Mouse (Mus musculus): ENCODE results near the gene Plgrkt. TPM values are rescaled to one million over a fixed set of nuclear protein-coding genes. Genes with fewer than 3 reads are reported as not detected.
"Not testable (repeated sequence)": the region's sequence is repeated elsewhere in the genome, so short reads cannot be mapped to it uniquely, and the experiment has no call there.

Plgrkt gene
- 10 to 100 TPM; 27.6 to 29.3 TPM for total RNA-seq (2021)
- long read RNA-seq, experiment 1, partial matches to known transcripts = 3 of 5 reads
- long read RNA-seq, experiment 1, other reads (novel, unspliced or antisense) = 1 of 5 reads
- long read RNA-seq, experiment 2, partial matches to known transcripts = 1 of 7 reads
- long read RNA-seq, experiment 2, other reads (novel, unspliced or antisense) = 4 of 7 reads

DNA sequence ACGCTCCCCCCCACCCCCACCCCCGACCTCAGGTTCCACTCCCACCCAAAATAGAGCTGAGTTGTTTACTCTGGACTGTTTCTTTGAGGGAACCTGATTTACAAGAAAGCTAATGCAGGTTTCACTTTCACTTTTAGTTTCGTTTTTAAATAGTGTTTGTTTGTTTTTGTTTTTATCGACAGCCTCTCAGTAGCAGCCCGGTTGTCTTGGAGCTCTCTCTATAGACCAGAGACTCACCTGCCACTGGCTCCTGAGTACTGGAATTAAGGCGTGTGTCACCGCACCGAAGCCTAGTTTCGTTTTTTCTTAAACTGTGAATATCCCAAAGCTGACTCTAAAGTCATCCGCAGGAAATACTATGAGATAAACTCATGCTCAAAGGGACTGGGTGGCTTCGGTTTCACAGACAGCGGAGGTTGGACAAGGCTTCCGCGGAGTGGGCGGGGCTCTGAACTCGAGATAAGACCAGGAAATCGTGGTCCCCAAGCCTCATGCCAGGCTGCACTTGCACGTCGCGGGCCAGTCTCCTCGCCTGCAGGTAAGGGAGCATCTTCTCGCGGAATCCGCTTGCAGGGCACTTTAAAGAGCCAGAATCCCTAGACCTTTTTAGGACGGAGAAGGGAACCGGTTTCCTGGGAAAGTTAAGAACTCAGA lies at the start of gene Plgrkt, which contains the start of gene Cd274:
TSS of gene Plgrkt (minus strand) at position 422 of the 654 bp plus-strand sequence.
TSS of gene Cd274 (plus strand) at position 487 of the 654 bp plus-strand sequence.
- intact Hi-C loops (cut with DNase I) = no loop called here
- DNase-seq (ENCODE audit: extremely low spot score in 1 of 2, low spot score in 2 of 2) = peak; percentile 36 to 43
- H3K27ac ChIP-seq = peak within 1 kb of the TSS; percentile 69
- no peak for TF ChIP-seq CTCF (IDR thresholded peaks at IDR 0.05)
- H3K4me3 ChIP-seq = peak within 1 kb of the TSS; percentile 59

DNA sequence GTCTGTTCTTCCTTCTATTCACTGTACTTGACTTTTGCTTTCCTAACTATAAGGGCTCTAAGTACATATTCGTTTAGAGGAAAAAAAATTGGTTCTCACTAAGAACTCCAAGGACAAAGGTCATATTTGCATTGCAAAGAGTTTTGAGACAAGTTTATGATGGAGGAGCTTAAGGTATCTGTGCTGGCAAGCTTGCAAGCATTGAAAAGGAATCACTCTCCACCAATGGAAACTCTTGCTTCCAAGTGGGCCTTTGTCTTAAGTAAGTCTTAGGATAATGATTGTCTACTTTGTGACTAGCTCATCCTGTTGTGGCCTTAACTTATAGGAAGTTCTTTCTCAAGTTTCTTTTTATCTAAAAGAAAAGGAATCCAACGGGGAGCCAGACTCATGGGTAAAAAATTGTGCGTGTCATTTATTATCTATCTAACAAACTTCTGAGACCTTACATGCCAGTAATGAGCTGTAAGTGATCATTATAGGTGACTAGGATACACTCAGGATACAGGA lies 49.3 kb upstream of the Plgrkt start:
- no peak for DNase-seq (ENCODE audit: extremely low spot score in 1 of 2, low spot score in 2 of 2)
- H3K4me3 ChIP-seq = no peak overlapping the region
- no peak for TF ChIP-seq CTCF (IDR thresholded peaks at IDR 0.05)
- intact Hi-C loops (cut with DNase I) = no loop called here
- H3K27ac ChIP-seq = no peak overlapping the region

DNA sequence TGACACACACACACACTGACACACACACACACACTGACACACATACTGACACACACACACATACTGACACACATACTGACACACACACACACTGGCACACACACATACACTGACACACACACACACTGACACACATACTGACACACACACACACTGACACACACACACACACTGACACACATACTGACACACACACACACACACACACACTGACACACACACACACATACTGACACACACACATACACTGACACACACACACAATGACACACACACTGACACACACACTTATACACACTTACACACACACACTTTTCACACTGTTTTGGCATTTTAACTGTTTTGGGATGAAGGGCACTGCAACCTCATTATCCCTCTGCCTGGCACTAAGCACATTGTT lies 47.7 kb upstream of the Plgrkt start:
- DNase-seq (ENCODE audit: extremely low spot score in 1 of 2, low spot score in 2 of 2); H3K4me3 ChIP-seq; intact Hi-C loops (cut with DNase I); H3K27ac ChIP-seq: not testable (repeated sequence)

DNA sequence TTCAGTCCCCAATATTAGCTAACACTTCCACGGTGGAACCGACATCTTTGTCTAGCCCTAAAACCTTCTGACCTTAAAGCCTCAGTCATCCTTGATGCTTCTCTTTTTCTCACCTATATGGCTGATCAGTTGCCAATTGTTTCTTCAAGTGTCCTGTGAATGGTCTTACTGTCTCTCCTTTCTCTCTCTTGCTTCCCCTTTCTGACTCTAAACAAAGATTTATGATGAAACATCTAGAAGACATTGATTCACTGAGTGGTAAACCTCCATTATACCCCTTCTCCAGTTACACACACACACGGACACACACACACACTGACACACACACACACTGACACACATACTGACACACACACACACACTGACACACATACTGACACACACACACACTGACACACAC lies 47.3 kb upstream of the Plgrkt start:
- intact Hi-C loops (cut with DNase I) = no loop called here

DNA sequence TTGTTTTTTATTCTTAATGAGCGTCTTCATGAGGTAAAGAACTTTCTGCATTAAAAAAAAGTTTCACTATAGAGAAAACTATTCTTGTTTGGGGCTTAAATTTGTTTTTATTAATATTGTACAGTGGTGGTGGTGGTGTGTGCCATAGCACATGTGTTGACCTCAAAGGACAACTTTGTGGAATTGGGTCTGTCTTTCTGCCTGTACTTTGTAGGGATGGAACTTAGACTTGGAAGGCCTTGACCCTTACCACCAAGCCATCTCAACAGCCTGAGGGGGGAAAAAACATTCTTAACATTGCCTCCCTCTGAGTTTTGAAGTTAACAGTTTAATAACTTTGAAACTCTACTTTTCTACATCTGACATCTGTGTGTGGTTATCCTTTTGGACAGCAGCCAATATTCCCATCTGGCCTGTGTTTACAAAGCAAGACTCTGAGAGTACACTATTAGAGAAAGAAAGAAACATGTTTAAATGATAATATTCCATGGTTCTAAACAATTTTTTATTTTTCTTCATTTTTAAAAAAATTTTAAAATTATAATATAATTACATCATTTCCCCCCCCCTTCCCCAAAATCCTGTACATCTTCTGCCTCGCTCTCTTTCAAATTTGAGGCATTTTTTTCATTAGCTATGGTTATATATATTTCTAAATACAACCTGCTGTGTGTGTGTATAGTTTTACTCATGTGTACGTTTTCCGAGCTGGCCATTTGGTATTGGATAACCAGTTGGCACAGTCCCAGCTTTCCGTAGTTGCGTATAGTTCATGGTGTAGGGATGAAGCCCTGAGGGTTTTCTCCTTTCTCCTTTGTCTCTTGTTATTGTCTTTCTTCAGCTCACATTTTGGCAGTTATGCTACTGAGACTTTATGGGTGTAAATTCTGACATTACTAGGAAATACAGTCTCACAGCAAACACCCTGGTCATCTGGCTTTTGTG lies 45.6 kb upstream of the Plgrkt start:
- no peak for DNase-seq (ENCODE audit: extremely low spot score in 1 of 2, low spot score in 2 of 2)
- Histone ChIP-seq H3K4me3 (no peak overlapping the region), H3K27ac (no peak overlapping the region)
- intact Hi-C loops (cut with DNase I) = no loop called here
- TF ChIP-seq CTCF (IDR thresholded peaks at IDR 0.05) = no peak

More for the DNA sequence above, 47.3 kb upstream of the Plgrkt start:
- no peak for TF ChIP-seq CTCF (IDR thresholded peaks at IDR 0.05)
- H3K4me3 ChIP-seq = no peak overlapping the region
- DNase-seq (ENCODE audit: extremely low spot score in 1 of 2, low spot score in 2 of 2) = no peak
- H3K27ac ChIP-seq = no peak overlapping the region

DNA sequence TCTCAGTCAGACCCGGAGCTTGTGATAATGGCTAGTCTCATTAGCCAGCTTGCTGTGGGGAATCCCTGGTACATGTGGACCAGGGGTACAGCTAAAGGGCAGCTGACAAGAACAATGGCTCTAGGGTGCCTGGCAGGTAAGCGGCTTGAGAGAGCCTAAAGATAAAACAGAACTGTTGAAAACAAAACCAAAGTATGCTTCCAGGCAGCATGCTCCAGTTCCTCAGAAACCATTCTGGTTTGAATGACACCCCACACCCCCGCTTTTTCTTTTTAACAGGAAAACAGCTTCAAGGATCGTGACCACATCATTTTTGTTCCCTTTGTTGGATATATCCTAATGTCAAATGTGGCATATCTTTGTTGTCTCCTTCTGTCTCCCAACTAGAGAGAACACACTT lies 43.4 kb upstream of the Plgrkt start, which contains the start of gene Pdcd1lg2:
TSS of gene Pdcd1lg2 (plus strand) at position 301 of the 400 bp plus-strand sequence.
- TF ChIP-seq CTCF (IDR thresholded peaks at IDR 0.05) = no peak
- no peak for DNase-seq (ENCODE audit: extremely low spot score in 1 of 2, low spot score in 2 of 2)
- Histone ChIP-seq H3K27ac (no peak within 1 kb of the TSS), H3K4me3 (no peak within 1 kb of the TSS)
- intact Hi-C loops (cut with DNase I) = no loop called here

DNA sequence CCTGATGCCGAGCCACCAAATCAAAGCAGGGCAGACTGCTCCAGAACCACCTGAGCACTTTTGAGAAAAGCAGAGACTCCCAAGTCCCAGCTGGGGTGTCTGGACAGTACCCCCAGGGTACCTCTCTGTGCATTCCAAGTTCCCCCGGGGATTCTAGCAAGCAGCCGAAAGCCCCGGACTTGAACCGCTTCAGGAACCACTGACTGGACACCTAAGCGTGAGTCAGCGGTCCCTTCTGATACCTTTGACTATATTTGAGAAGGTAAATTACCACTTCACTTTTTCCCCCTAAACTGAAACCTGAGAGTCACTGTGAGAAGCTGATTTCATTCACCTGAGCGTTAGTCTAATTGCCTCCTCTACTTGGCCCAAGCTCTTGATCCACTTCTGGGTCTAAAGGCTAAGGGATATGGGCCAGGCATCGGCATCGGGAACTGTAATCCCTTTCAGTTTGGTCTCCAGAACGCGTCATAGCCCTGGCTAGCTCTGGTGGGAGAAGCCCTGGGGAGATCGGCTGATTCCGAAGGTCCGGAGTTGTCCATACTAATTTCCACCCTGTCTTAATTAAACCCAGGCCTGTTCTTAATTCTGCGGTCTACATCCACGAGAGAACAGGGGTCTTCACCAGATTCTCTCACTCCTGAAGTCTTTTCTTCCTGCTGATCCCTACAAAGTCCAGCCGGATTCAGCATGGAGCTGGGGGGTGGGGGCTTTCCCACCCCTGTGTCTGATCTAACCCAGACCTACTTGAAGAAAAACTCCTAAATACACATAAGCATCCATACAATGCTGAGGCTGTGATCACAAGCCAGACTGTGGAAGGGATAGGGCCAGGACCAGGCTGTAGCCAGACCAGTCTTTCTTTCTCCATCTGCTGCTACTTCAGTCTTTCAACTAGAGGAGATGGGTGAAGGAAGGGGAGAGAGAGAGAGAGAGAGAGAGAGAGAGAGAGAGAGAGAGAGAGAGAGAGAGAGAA lies 39.1 kb upstream of the Plgrkt start:
- Histone ChIP-seq H3K27ac (no peak overlapping the region), H3K4me3 (no peak overlapping the region)
- no peak for DNase-seq (ENCODE audit: extremely low spot score in 1 of 2, low spot score in 2 of 2)
- intact Hi-C loops (cut with DNase I) = no loop called here
- no peak for TF ChIP-seq CTCF (IDR thresholded peaks at IDR 0.05)

DNA sequence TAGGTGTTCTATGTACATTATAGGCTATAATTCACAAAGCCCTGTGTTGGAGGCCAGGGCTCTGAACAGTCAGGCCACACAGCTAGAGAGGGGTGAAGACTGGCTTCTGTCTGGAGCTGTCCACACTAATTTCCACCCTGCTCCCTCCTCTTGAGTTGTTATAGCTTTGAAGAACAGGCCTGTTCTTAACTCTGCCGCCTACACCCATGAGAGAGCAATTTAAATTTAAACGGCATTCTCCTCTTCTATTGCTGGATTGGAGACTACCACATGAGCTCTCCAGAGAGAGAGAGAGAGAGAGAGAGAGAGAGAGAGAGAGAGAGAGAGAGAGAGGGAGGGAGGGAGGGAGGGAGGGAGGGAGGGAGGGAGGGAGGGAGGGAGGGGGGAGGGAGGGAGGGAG lies 38.2 kb upstream of the Plgrkt start:
- Histone ChIP-seq H3K27ac (no peak overlapping the region), H3K4me3 (no peak overlapping the region)
- TF ChIP-seq CTCF (IDR thresholded peaks at IDR 0.05) = no peak
- no peak for DNase-seq (ENCODE audit: extremely low spot score in 1 of 2, low spot score in 2 of 2)
- intact Hi-C loops (cut with DNase I) = no loop called here

DNA sequence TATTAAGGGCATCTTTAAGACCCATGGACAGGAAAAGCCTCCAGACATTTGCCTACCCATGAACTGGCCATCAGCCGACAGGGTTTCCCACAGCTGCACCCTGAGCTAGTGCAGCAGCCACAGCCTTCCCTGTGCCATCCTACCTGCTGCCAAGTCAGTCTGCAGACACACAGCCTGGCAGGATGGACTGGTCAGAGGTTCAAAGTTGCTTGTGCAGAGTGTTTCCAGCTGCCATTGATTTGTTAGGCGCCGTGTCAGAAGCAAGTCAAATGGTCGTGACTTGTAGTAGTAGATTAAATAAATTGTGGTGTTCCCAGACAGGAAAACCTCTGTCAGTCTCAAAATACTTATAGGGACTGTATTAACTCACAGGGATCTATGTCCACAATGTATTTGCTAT lies 36.1 kb upstream of the Plgrkt start:
- intact Hi-C loops (cut with DNase I) = no loop called here
- H3K4me3 ChIP-seq = no peak overlapping the region
- no peak for TF ChIP-seq CTCF (IDR thresholded peaks at IDR 0.05)
- H3K27ac ChIP-seq = no peak overlapping the region
- DNase-seq (ENCODE audit: extremely low spot score in 1 of 2, low spot score in 2 of 2) = no peak

DNA sequence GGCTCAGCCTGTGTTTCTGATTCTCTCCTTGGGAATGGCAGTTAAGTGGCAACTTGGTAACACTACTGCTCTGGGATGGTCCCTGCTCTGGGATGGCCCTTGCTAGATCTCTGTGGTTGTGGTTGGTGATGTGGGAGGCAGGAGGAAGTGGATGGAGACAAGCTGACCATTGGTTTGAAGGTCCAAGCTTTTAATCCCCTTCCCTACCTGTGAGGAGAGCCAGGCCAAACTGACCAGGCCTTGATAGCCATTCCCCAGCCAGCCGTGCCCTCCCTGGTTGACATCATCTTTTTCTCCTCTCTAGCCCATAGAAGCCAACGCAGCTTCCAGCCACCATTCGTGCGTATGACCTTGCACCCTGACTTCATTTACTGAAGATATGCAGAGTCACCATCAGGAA lies 35.4 kb upstream of the Plgrkt start:
- TF ChIP-seq CTCF (IDR thresholded peaks at IDR 0.05) = no peak
- intact Hi-C loops (cut with DNase I) = no loop called here
- H3K27ac ChIP-seq = no peak overlapping the region
- H3K4me3 ChIP-seq = no peak overlapping the region
- DNase-seq (ENCODE audit: extremely low spot score in 1 of 2, low spot score in 2 of 2) = no peak

DNA sequence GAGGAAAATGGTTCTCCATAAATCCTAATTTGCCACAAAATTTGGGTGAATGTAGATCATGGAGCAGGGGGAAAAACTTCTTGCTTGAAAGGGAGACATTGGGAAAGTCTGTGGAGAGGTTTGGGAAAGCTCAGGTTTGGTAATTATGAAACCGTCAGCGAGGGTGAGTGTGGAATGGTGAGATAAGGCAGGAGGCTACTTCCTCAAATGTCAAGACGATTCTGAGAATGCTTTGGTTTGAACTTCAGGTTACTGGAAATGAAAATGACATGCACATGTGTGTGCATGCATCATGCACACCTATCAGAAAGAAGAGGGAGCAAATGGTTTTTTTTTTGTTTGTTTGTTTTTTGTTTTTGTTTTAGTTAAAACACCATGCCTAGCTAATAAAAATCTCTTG lies 33.3 kb upstream of the Plgrkt start:
- DNase-seq (ENCODE audit: extremely low spot score in 1 of 2, low spot score in 2 of 2) = no peak
- Histone ChIP-seq H3K4me3 (no peak overlapping the region), H3K27ac (no peak overlapping the region)
- no peak for TF ChIP-seq CTCF (IDR thresholded peaks at IDR 0.05)
- intact Hi-C loops (cut with DNase I) = no loop called here
